Mouse (Mus musculus): ENCODE data around the gene Fads6. TPM values are rescaled to one million over a fixed set of nuclear protein-coding genes. Genes with fewer than 3 reads are reported as not detected.

Gene Fads6
- polyA plus RNA-seq, 1 experiment from 2014 or later, result 0.24 TPM

- 70% methylated on average over 7 of the region's 7 CpGs for WGBS
- DNase-seq (ENCODE audit: low spot score), result no peak
- no peak overlapping the region for H3K9ac ChIP-seq (ENCODE audit: low read length)
- no peaks in the 10 kb centered on the region for H3K9me3 ChIP-seq (ENCODE audit: control insufficient read depth, low read length)
- H3K27ac ChIP-seq (ENCODE audit: low read depth, low read length), result no peak overlapping the region
- peaks cover 81% of the 10 kb centered on the region for H3K27me3 ChIP-seq (ENCODE audit: control insufficient read depth, insufficient read depth, low read length)
- no peak overlapping the region for H3K4me3 ChIP-seq (ENCODE audit: low read depth, low read length)
- 0 out of 2 replicates have a peak, but pooled peaks cover 2% of the 10 kb centered on the region for H3K36me3 ChIP-seq (ENCODE audit: control insufficient read depth, insufficient read depth, low read length)
- no peak for ATAC-seq (ENCODE audit: insufficient read depth, low FRiP score, low TSS enrichment)
- peaks cover 9% of the 10 kb centered on the region; the same call in 1 of the 2 replicates for H3K4me1 ChIP-seq (ENCODE audit: control insufficient read depth, insufficient read depth, low read length)
- H3K4me2 ChIP-seq (ENCODE audit: low read depth), result no peak overlapping the region
Measured at GRCm38 (mm10) chr11:115264136-115264861, 33.2 kb downstream of the Fads6 start.

- Histone ChIP-seq H3K4me1 (ENCODE audit: control insufficient read depth, insufficient read depth, low read length) (peaks cover 9% of the 10 kb centered on the region; the same call in 1 of the 2 replicates), H3K4me3 (ENCODE audit: low read depth, low read length) (no peak overlapping the region), H3K27me3 (ENCODE audit: control insufficient read depth, insufficient read depth, low read length) (peaks cover 81% of the 10 kb centered on the region), H3K27ac (ENCODE audit: low read depth, low read length) (no peak overlapping the region), H3K36me3 (ENCODE audit: control insufficient read depth, insufficient read depth, low read length) (no peaks in the 10 kb centered on the region), H3K9me3 (ENCODE audit: control insufficient read depth, low read length) (no peaks in the 10 kb centered on the region), H3K4me2 (ENCODE audit: low read depth) (no peak overlapping the region), H3K9ac (ENCODE audit: low read length) (no peak overlapping the region)
- DNase-seq (ENCODE audit: low spot score) (no peak), ATAC-seq (ENCODE audit: insufficient read depth, low FRiP score, low TSS enrichment) (no peak)
- 84% methylated on average over 11 of the region's 11 CpGs for WGBS
Measured at GRCm38 (mm10) chr11:115262954-115263353, 34.5 kb downstream of the Fads6 start.

- H3K27ac ChIP-seq (ENCODE audit: low read depth, low read length), result no peak overlapping the region
- no peaks in the 10 kb centered on the region for H3K4me1 ChIP-seq (ENCODE audit: control insufficient read depth, insufficient read depth, low read length)
- no peak overlapping the region for H3K9ac ChIP-seq (ENCODE audit: low read length)
- H3K9me3 ChIP-seq (ENCODE audit: control insufficient read depth, low read length), result no peaks in the 10 kb centered on the region
- no peaks in the 10 kb centered on the region for H3K36me3 ChIP-seq (ENCODE audit: control insufficient read depth, insufficient read depth, low read length)
- 76% methylated on average over 4 of the region's 4 CpGs for WGBS
- ATAC-seq (ENCODE audit: insufficient read depth, low FRiP score, low TSS enrichment), result no peak
- H3K27me3 ChIP-seq (ENCODE audit: control insufficient read depth, insufficient read depth, low read length), result peaks cover 65% of the 10 kb centered on the region
- H3K4me3 ChIP-seq (ENCODE audit: low read depth, low read length), result no peak overlapping the region
- no peak for DNase-seq (ENCODE audit: low spot score)
- no peak overlapping the region for H3K4me2 ChIP-seq (ENCODE audit: low read depth)
Measured at GRCm38 (mm10) chr11:115259134-115259533, 38.3 kb downstream of the Fads6 start.

- H3K4me1 ChIP-seq (ENCODE audit: control insufficient read depth, insufficient read depth, low read length), result no peaks in the 10 kb centered on the region
- no peak for ATAC-seq (ENCODE audit: insufficient read depth, low FRiP score, low TSS enrichment)
- 16% methylated on average over 53 of the region's 59 CpGs for WGBS
- DNase-seq (ENCODE audit: low spot score), result no peak
- no peak overlapping the region for H3K9ac ChIP-seq (ENCODE audit: low read length)
- no peak overlapping the region for H3K27ac ChIP-seq (ENCODE audit: low read depth, low read length)
- H3K36me3 ChIP-seq (ENCODE audit: control insufficient read depth, insufficient read depth, low read length), result no peaks in the 10 kb centered on the region
- H3K4me3 ChIP-seq (ENCODE audit: low read depth, low read length), result no peak overlapping the region
- H3K27me3 ChIP-seq (ENCODE audit: control insufficient read depth, insufficient read depth, low read length), result peaks cover 59% of the 10 kb centered on the region
- no peaks in the 10 kb centered on the region for H3K9me3 ChIP-seq (ENCODE audit: control insufficient read depth, low read length)
- peak overlapping the region; percentile 20; the same call in 1 of the 2 replicates for H3K4me2 ChIP-seq (ENCODE audit: low read depth)
Measured at GRCm38 (mm10) chr11:115257775-115258510, 39.5 kb downstream of the Fads6 start.

GRCm38 (mm10) chr11:115251258-115251657 is 46.2 kb downstream of the Fads6 start:
- ATAC-seq (ENCODE audit: insufficient read depth, low FRiP score, low TSS enrichment) (no peak), DNase-seq (ENCODE audit: low spot score) (no peak)
- H3K9ac ChIP-seq (ENCODE audit: low read length), result no peak overlapping the region
- no peak overlapping the region for H3K4me3 ChIP-seq (ENCODE audit: low read depth, low read length)
- peaks cover 26% of the 10 kb centered on the region for H3K4me1 ChIP-seq (ENCODE audit: control insufficient read depth, insufficient read depth, low read length)
- 60% methylated on average over 3 of the region's 3 CpGs for WGBS
- no peak overlapping the region for H3K4me2 ChIP-seq (ENCODE audit: low read depth)
- H3K9me3 ChIP-seq (ENCODE audit: control insufficient read depth, low read length), result no peaks in the 10 kb centered on the region
- no peaks in the 10 kb centered on the region for H3K36me3 ChIP-seq (ENCODE audit: control insufficient read depth, insufficient read depth, low read length)
- H3K27me3 ChIP-seq (ENCODE audit: control insufficient read depth, insufficient read depth, low read length), result peaks cover 51% of the 10 kb centered on the region
- no peak overlapping the region for H3K27ac ChIP-seq (ENCODE audit: low read depth, low read length)

- peaks cover 51% of the 10 kb centered on the region for H3K27me3 ChIP-seq (ENCODE audit: control insufficient read depth, insufficient read depth, low read length)
- H3K27ac ChIP-seq (ENCODE audit: low read depth, low read length), result no peak overlapping the region
- H3K9ac ChIP-seq (ENCODE audit: low read length), result peak overlapping the region; percentile 48
- peak overlapping the region; percentile 42 for H3K4me3 ChIP-seq (ENCODE audit: low read depth, low read length)
- no peaks in the 10 kb centered on the region for H3K36me3 ChIP-seq (ENCODE audit: control insufficient read depth, insufficient read depth, low read length)
- H3K4me2 ChIP-seq (ENCODE audit: low read depth), result peak overlapping the region; percentile 80
- H3K4me1 ChIP-seq (ENCODE audit: control insufficient read depth, insufficient read depth, low read length), result peaks cover 33% of the 10 kb centered on the region
- ATAC-seq (ENCODE audit: insufficient read depth, low FRiP score, low TSS enrichment), result 0 out of 2 replicates have a peak, but pooled peaks have one; percentile 35
- 2% methylated on average over 36 of the region's 36 CpGs for WGBS
- no peak for DNase-seq (ENCODE audit: low spot score)
- H3K9me3 ChIP-seq (ENCODE audit: control insufficient read depth, low read length), result no peaks in the 10 kb centered on the region
Measured at GRCm38 (mm10) chr11:115250405-115251090, 46.9 kb downstream of the Fads6 start.

- Histone ChIP-seq H3K9ac (ENCODE audit: low read length) (peak overlapping the region; percentile 48), H3K9me3 (ENCODE audit: control insufficient read depth, low read length) (no peaks in the 10 kb centered on the region), H3K4me1 (ENCODE audit: control insufficient read depth, insufficient read depth, low read length) (peaks cover 37% of the 10 kb centered on the region), H3K27ac (ENCODE audit: low read depth, low read length) (no peak overlapping the region), H3K4me3 (ENCODE audit: low read depth, low read length) (peak overlapping the region; percentile 42), H3K36me3 (ENCODE audit: control insufficient read depth, insufficient read depth, low read length) (no peaks in the 10 kb centered on the region), H3K4me2 (ENCODE audit: low read depth) (peak overlapping the region; percentile 80), H3K27me3 (ENCODE audit: control insufficient read depth, insufficient read depth, low read length) (peaks cover 48% of the 10 kb centered on the region)
- DNase-seq (ENCODE audit: low spot score) (peak; percentile 50), ATAC-seq (ENCODE audit: insufficient read depth, low FRiP score, low TSS enrichment) (no peak)
- 4% methylated on average over 63 of the region's 63 CpGs for WGBS
Measured at GRCm38 (mm10) chr11:115249721-115250404, 47.6 kb downstream of the Fads6 start.

- H3K4me1 ChIP-seq (ENCODE audit: control insufficient read depth, insufficient read depth, low read length), result peaks cover 40% of the 10 kb centered on the region
- H3K4me3 ChIP-seq (ENCODE audit: low read depth, low read length), result no peak overlapping the region
- H3K9ac ChIP-seq (ENCODE audit: low read length), result no peak overlapping the region
- no peak overlapping the region for H3K27ac ChIP-seq (ENCODE audit: low read depth, low read length)
- H3K4me2 ChIP-seq (ENCODE audit: low read depth), result no peak overlapping the region
- 75% methylated on average over 6 of the region's 6 CpGs for WGBS
- no peak for ATAC-seq (ENCODE audit: insufficient read depth, low FRiP score, low TSS enrichment)
- H3K36me3 ChIP-seq (ENCODE audit: control insufficient read depth, insufficient read depth, low read length), result no peaks in the 10 kb centered on the region
- no peak for DNase-seq (ENCODE audit: low spot score)
- H3K27me3 ChIP-seq (ENCODE audit: control insufficient read depth, insufficient read depth, low read length), result peaks cover 48% of the 10 kb centered on the region
- H3K9me3 ChIP-seq (ENCODE audit: control insufficient read depth, low read length), result no peaks in the 10 kb centered on the region
Measured at GRCm38 (mm10) chr11:115247945-115248344, 49.5 kb downstream of the Fads6 start.

All from neural tube, embryonic 11.5 days (tissue).